In the genomic region with DNA sequence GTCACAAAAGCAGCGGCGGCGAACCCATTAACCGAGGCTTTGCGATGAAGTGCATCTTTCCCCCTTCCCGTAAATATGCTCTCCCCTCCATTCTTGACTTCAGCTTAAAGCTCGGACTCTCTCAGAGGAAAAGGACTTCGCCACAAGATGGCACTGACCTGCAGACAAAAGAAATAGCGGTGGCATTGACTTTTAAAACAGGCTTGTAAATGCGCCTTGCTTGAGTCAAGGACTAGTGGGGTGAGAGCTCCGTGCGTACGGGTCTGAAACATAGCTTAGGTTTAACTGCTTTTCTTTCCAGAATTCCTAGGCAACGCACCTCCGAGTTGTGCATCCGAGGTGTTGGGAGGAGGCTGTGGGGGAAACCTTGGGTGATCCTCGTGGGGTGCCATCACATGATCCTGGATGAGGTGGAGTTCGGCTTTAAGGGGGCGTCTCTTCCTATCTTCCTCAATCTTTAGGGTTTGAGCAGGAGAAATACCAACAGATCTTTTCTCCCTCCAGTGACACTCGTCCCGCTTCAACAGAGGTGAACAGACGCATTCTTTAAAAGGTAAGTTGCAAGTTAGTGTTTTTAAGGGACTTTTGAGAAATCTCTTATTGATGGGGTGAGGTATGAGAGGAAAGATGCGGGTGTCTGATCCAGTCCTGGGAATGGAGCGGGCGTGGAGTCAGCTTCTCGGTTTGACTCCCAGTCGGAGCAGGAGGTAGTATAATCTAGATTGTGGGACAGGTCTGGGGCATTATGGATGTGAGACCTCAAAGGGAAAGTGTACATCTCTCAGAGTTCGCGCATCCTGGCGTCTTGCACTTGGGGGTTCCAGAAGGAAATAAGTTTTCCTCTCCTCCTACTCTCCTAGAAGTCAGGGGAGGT, we compare ENCODE assay signal across 8 mouse cellular contexts. TPM values are rescaled to one million over a fixed set of nuclear protein-coding genes. Genes with fewer than 3 reads are reported as not detected.
DNase-seq lines count a peak whose midpoint lies in the region; ATAC-seq lines count a peak whose summit lies in the region.

Gene Npy1r, plus strand, starts transcription at position 223 of the 874 bp plus-strand sequence.

- H3K9me3 ChIP-seq in heart, embryonic 11.5 days (replicated peaks; ENCODE audit: control insufficient read depth, low read length), result no peaks in the 10 kb centered on the region
- no peaks in the 10 kb centered on the region for H3K9me3 ChIP-seq in kidney, embryonic 14.5 days (ENCODE audit: control insufficient read depth, low read length)
- no peaks in the 10 kb centered on the region for H3K9me3 ChIP-seq in limb, embryonic 12.5 days

- H3K36me3 ChIP-seq in heart, embryonic 11.5 days (ENCODE audit: control insufficient read depth, insufficient read depth, low read length), result no peaks in the 10 kb centered on the region
- H3K36me3 ChIP-seq in kidney, embryonic 14.5 days (ENCODE audit: control insufficient read depth, insufficient read depth, low read length), result no peaks in the 10 kb centered on the region
- no peaks in the 10 kb centered on the region for H3K36me3 ChIP-seq in limb, embryonic 12.5 days

- H3K9ac ChIP-seq in heart, embryonic 11.5 days (ENCODE audit: low read depth, low read length), result 0 out of 2 replicates have a peak within 1 kb of the TSS, but pooled peaks have one; percentile 46
- H3K9ac ChIP-seq in kidney, embryonic 14.5 days (ENCODE audit: low read depth, low read length), result peak within 1 kb of the TSS; percentile 28; the same call in 1 of the 2 replicates
- H3K9ac ChIP-seq in limb, embryonic 12.5 days (replicated peaks), result peak within 1 kb of the TSS; percentile 37; the same call in 1 of the 2 replicates

- peak; percentile 35; the same call in 1 of the 2 replicates for ATAC-seq in heart, embryonic 11.5 days (replicated peaks; ENCODE audit: insufficient number of reproducible peaks, low FRiP score, low TSS enrichment)
- ATAC-seq in kidney, embryonic 14.5 days (ENCODE audit: low FRiP score, low TSS enrichment), result peak; percentile 79
- ATAC-seq in limb, embryonic 12.5 days (ENCODE audit: insufficient number of reproducible peaks, insufficient read depth, low FRiP score, low TSS enrichment, low read depth), result peak; percentile 59; the same call in 1 of the 2 replicates
- ATAC-seq in megakaryocyte-erythroid progenitor cell, adult 5-6 weeks (replicated peaks; ENCODE audit: low FRiP score, low TSS enrichment, poor library complexity, severe bottlenecking), result no peak

- WGBS in heart, embryonic 11.5 days (ENCODE audit: insufficient replicate concordance), result 1% methylated on average over 30 of the region's 30 CpGs
- 1% methylated on average over 30 of the region's 30 CpGs for WGBS in kidney, embryonic 14.5 days
- 1% methylated on average over 30 of the region's 30 CpGs for WGBS in limb, embryonic 12.5 days

- H3K4me1 ChIP-seq in heart, embryonic 11.5 days (ENCODE audit: control insufficient read depth, insufficient read depth, low read length), result 0 out of 2 replicates have a peak, but pooled peaks cover 4% of the 10 kb centered on the region
- H3K4me1 ChIP-seq in kidney, embryonic 14.5 days (ENCODE audit: control insufficient read depth, insufficient read depth, low read length), result no peaks in the 10 kb centered on the region
- H3K4me1 ChIP-seq in limb, embryonic 12.5 days (replicated peaks), result no peaks in the 10 kb centered on the region

- H3K27me3 ChIP-seq in heart, embryonic 11.5 days (ENCODE audit: control insufficient read depth, insufficient read depth, low read length), result peaks cover 3% of the 10 kb centered on the region; the same call in 1 of the 2 replicates
- peaks cover 15% of the 10 kb centered on the region for H3K27me3 ChIP-seq in kidney, embryonic 14.5 days (ENCODE audit: control insufficient read depth, insufficient read depth, low read length)
- peaks cover 39% of the 10 kb centered on the region for H3K27me3 ChIP-seq in limb, embryonic 12.5 days

- DNase-seq in adrenal gland, adult (ENCODE audit: inconsistent age in 2 of 2, low spot score in 1 of 2), result peak; percentile 51 to 87
- peak; percentile 63 for DNase-seq in embryo, embryonic 9.5 days (ENCODE audit: extremely low spot score)
- DNase-seq in neural tube, embryonic 10.5 days (ENCODE audit: extremely low spot score, low spot score), result peak; percentile 65
- DNase-seq in B cell, adult 2 months, result no peak

- peak within 1 kb of the TSS; percentile 47 for H3K4me3 ChIP-seq in heart, embryonic 11.5 days (ENCODE audit: low read depth, low read length)
- H3K4me3 ChIP-seq in kidney, embryonic 14.5 days (ENCODE audit: low read length), result peak within 1 kb of the TSS; percentile 38
- H3K4me3 ChIP-seq in limb, embryonic 12.5 days (replicated peaks), result peak within 1 kb of the TSS; percentile 37

- peak within 1 kb of the TSS; percentile 87 for H3K4me2 ChIP-seq in heart, embryonic 11.5 days
- peak within 1 kb of the TSS; percentile 63 for H3K4me2 ChIP-seq in kidney, embryonic 14.5 days (replicated peaks; ENCODE audit: low read depth, low read length)
- peak within 1 kb of the TSS; percentile 60 for H3K4me2 ChIP-seq in limb, embryonic 12.5 days

- H3K27ac ChIP-seq in heart, embryonic 11.5 days (ENCODE audit: low read depth, low read length), result no peak within 1 kb of the TSS
- no peak within 1 kb of the TSS for H3K27ac ChIP-seq in kidney, embryonic 14.5 days (ENCODE audit: low read depth, low read length)
- H3K27ac ChIP-seq in limb, embryonic 12.5 days, result no peak within 1 kb of the TSS

RNA-seq across cellular contexts. Expression of gene Npy1r, which starts in this region (rescaled TPM):
- 1.4 and 1.6 TPM in 2 replicates for polyA plus RNA-seq in heart, embryonic 11.5 days (2014; fragmentation: Nextera tagmentation; extraction: Ambion mirVana)
- 1.3 and 1.8 TPM in 2 replicates for polyA plus RNA-seq in kidney, embryonic 14.5 days (2014; fragmentation: Nextera tagmentation; extraction: Ambion mirVana)
- 1.2 and 1.9 TPM in 2 replicates for polyA plus RNA-seq in limb, embryonic 12.5 days (2016; fragmentation: Nextera tagmentation; extraction: Ambion mirVana)
- total RNA-seq in megakaryocyte-erythroid progenitor cell, adult 5-6 weeks (2014; fragmentation: Nextera tagmentation), result not detected in 2 replicates
- not detected in 2 replicates for total RNA-seq in megakaryocyte-erythroid progenitor cell, adult 5-6 weeks (2017)

Comparison
In these comparisons a context has a peak if more than half of its experiments do, and no peak if none do; other contexts are left out.
1. DNase-seq: peak in adrenal gland, adult (2 of 2), embryo, embryonic 9.5 days (single experiment) and neural tube, embryonic 10.5 days (single experiment); none in B cell, adult 2 months (0 of 2).
2. Peak in every context shown above with its lines, with median percentiles within 50 percentile points of each other: H3K4me2 ChIP-seq, H3K4me3 ChIP-seq and H3K9ac ChIP-seq.